Mouse (Mus musculus) T-helper 17 cell (primary cell): ENCODE measurements around the gene Lhfpl5.

Experiments
- in situ Hi-C, 2 experiments: fragments of 300-600 bp; cut with MboI, MseI; formaldehyde crosslinking; loops; 1 replicate in 1 of 2; 2 replicates in 1 of 2; pipeline ENCODE4 v1.15.1; 2025; ENCODE audit warnings: high pct_unique_total_duplicates in 2 of 2

Lhfpl5 gene

GRCm38 (mm10) chr17:28625327-28625726 lies 49.9 kb downstream of the Lhfpl5 start:
- in situ Hi-C loops, result no loop called here

GRCm38 (mm10) chr17:28626937-28627336 lies 51.5 kb downstream of the Lhfpl5 start:
- in situ Hi-C loops, result no loop called here

GRCm38 (mm10) chr17:28628248-28629124 lies 53.0 kb downstream of the Lhfpl5 start:
- in situ Hi-C loops, result no loop called here

- in situ Hi-C loops, result no loop called here
Measured at GRCm38 (mm10) chr17:28629125-28629524, 53.7 kb downstream of the Lhfpl5 start.
